Mouse (Mus musculus): ENCODE results near the gene Ly86.

- TF ChIP-seq CTCF (IDR thresholded peaks at IDR 0.05; ENCODE audit: low read depth, low read length) (no peak), POLR2A (IDR thresholded peaks at IDR 0.05; ENCODE audit: extremely low read depth, insufficient read depth, low read length) (no peak)
These were observed 47.1 kb upstream of the Ly86 start for GRCm38 (mm10) chr13:37297886-37298285.
